Mouse (Mus musculus) lung, postnatal 0 days (tissue): Measurements from ENCODE around the gene Prickle2.

Experiments used
- CTCF ChIP-seq: IDR thresholded peaks from 2 replicates; pipeline ENCODE4 v1.5.1; 2016; ENCODE audit warnings: antibody characterized with exemption, mild to moderate bottlenecking
- EP300 ChIP-seq: IDR thresholded peaks from 2 replicates; pipeline ENCODE4 v1.6.1; 2016; ENCODE audit warnings: antibody characterized with exemption, mild to moderate bottlenecking, control low read depth

DNA sequence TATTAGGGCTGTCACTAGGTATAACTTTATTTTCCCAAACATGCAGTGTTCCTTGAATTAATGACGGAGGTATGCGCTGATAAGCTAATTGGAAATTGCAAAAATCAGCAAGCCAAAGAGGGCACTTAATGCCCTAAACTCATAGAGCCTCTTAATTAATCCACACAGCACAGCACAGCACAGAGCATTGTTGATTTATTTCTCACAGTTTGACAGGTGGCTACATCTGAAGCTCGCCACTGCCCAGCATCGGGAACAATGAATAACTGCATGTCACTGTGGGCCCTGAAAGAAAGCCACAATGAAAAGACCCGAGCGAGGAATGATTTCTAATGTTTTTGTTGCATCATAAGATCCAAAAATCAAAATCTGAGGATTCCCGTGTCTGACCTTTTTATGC, 359.2 kb downstream of the Prickle2 start:
- TF ChIP-seq CTCF (no peak), EP300 (no peak)
